Mouse (Mus musculus): ENCODE results near the gene Focad.

DNA sequence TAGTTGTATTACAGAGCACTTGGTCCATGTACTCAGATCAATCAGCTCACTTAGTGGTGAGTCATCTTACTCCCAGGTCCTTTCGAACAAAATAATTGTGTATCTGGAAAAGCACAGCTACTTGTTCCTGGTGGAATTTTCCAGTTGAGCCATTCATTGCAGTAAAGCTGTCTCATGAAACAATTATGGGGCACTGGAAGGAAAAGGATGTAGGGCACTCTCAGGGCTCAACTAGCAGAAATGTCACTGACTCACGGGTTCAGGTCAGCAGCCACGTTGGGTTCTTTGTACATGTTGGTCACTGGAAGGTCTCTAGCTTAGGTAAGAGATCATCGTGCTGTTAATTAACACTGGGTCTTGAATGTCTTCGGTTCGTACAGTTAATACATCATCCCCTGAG lies 275.5 kb downstream of the Focad start:
- TF ChIP-seq CTCF (IDR thresholded peaks at IDR 0.05; ENCODE audit: control insufficient read depth, insufficient read depth, insufficient read length) (no peak), CEBPB (IDR thresholded peaks at IDR 0.05; ENCODE audit: low read depth) (no peak), USF1 (IDR thresholded peaks at IDR 0.05; ENCODE audit: low read depth) (no peak), MAX (IDR thresholded peaks at IDR 0.05) (no peak), FOSL1 (IDR thresholded peaks at IDR 0.05; ENCODE audit: insufficient read depth, low read length, poor library complexity, severe bottlenecking) (no peak), MYOD1 (IDR thresholded peaks at IDR 0.05; ENCODE audit: control insufficient read depth, insufficient read length, low read depth) (no peak), MYOG (IDR thresholded peaks at IDR 0.05; ENCODE audit: control insufficient read depth, extremely low read depth, insufficient read length) (no peak)
